Mouse (Mus musculus) frontal cortex, postnatal 14 days (tissue): ENCODE measurements around the gene Kel.

Source experiments
- DNase-seq, 2 experiments: peaks; one replicate each; pipeline ENCODE4 v3.0.0; 2022; ENCODE audit warnings: low spot score in 2 of 2

Kel gene

DNA sequence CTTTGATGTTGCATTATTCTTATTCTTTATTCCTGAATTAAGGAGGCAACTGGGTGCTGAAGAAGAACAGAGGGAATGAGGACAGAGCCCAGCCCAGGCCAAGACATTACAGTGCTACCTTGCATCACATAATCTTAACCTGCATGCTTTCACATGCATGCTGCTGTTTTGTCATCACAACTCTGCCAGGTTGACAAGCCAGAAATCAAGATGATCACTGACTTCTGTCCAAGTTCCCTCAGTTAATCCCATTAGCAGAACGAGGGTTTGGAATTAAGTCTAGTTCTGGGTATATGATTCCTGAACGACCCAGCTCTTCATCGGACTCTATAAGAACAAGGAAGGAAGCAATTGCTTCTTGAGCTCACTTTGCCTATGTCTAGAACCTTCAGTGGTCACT is 57.9 kb downstream of the Kel start:
- DNase-seq: no peak

DNA sequence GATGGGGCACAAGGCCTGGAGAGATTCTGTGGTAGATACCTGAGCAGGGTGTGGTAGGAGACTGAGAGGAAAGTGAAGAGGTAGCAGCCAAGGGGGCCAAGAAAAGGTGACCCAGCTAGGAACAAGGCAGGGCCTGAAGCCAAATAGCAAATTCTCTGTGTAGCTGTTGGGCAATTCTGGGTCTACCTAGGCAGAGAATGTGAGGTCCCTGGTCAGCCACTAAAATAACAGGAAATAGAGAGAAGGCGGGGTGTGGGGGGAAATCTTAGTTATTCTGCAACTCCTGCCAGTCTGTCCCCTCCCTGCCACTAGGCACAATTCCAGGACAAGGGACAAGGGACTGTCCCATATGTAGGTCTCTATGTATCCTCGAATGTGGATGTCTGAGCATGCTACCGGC is 60.9 kb downstream of the Kel start:
- DNase-seq: no peak

DNA sequence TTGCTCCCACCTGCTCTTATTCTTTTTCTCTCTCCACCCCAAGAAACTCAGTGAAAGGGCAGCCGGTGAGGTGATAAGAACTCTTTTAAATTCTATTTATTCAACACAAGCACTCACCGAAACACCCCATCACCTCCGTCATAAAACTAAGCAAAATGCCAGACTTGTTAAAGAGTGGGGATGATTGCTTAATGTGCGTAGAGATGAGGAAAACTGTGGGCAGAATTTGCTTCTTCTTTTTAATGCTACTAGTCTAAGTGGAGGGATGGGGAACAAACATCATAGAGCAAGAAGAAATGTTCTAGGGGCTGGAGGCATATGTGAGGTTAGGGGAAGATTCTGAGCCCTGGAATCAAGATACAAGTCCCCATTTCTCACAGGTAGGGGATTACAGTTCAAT is 61.4 kb downstream of the Kel start:
- no peak for DNase-seq

DNA sequence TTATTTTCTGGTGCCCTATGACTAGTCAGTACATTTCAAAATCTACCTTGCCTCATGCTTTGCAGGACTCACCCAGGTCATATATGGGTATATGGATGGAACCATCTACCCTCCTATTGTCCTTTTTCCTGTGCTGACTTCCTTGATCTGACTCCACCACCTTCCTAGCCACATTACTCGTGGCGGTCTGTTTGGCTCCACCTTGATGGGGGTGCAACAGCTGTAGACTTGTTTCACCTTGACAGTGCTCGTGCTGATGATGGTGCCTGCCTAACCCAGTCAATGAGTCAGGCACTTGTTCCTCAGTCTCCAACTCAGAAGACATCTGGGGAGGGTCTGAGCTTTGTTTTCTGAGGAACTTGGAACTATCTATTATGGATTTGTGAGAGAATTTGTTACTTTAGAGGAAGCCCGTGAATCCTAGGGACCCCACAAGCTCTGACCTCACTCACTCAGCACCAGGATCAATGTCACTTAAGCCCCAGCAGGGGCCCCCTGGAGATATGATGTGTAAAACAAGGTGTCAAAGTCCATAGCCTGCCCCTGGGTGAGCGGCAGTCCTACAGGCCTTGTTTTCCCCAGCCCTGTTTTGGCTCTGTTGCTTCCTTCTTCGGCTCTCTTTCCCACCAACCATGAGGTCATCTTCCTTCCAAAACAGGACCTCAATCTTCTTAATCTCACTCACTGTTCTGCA is 62.8 kb downstream of the Kel start:
- DNase-seq: no peak

DNA sequence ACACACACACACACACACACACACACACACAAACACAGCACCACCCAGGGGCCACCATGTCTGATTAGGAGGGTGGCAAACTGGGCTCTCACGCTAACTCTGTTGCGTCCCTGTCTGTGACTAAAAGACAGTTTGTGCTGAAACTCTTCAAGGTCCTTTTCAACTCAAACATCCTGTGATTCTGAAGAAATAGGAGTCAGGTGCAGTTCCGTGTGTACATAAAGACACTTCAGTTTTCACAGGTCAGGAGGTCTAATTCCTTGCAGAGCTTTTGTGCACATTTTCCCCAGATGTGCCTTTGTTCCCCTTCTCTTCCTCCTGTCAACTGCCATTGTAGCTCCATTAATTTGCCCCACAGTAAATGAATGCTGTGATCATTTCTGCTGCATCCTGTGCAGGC is 63.7 kb downstream of the Kel start:
- no peak for DNase-seq

DNA sequence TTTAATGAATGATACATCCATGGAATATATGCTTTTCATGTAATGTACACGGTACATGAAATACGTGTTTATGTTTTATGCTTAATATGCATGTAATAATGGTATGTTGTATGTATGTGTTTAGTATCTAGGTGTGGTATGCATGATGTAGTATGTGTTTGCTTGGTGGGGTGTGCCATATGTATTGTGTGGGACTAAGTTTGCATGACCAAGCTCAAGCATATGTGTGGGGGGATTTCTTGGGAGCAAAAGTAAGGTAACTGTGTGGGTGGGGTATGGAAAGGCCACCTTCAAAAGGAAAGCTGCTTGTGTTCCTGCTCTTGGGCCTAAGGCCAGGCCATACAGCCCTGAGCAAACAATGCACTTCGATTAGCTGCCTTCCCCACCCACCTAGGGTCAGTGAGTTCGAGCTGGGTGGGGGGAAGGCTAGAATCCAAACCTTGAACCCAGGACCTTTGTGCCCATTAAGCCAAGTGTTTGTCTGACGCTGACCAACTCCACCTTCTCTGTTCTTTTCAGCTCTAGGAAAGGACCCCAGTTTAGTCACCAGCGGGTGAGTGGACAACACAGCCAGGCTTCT is 66.1 kb downstream of the Kel start:
- no peak for DNase-seq

DNA sequence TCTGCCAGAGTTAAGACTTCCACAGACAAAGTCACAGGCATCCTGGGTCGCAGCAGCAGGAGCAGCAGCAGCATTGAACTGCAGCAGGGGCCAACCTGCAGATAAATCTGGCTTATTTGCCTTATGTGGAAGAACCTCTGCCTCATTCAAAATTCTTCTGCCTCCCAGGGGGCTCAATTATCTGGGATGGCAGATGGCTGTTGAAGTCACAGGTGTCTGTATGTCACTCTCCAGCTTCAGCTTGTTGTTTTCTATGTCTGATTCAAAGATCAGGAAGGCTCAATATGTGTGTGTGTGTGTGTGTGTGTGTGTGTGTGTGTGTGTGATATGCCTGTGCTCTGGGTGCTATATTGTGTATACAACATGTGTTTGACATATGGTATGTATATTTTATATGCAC is 66.7 kb downstream of the Kel start:
- no peak for DNase-seq
